Mouse (Mus musculus) CH12.LX (cell line): ENCODE measurements around the gene Klhdc4. TPM values are rescaled to one million over a fixed set of nuclear protein-coding genes. Genes with fewer than 3 reads are reported as not detected.

Source experiments
- DNase-seq: peaks from one replicate; pipeline ENCODE4 v3.0.0-alpha.2; 2013; ENCODE audit errors: extremely low read depth
- H3K27ac ChIP-seq: 2 replicates; pipeline ENCODE4 v1.5.1; 2012; ENCODE audit warnings: low read depth, mild to moderate bottlenecking, control low read depth, moderate library complexity; ENCODE audit not compliant: insufficient read depth
- H3K27me3 ChIP-seq: replicated peaks from 2 replicates; pipeline ENCODE3; 2012; ENCODE audit warnings: inconsistent platforms
- H3K36me3 ChIP-seq, 2 experiments: replicated peaks in 1 of 2; 2 replicates each; pipeline versions ENCODE3 to v1.6.1; 2012; ENCODE audit warnings: inconsistent platforms in 1 of 2, low read length in 1 of 2, mild to moderate bottlenecking in 1 of 2, mixed read lengths in 1 of 2, moderate library complexity in 1 of 2; ENCODE audit not compliant: control insufficient read depth in 1 of 2, insufficient read depth in 1 of 2
- H3K4me1 ChIP-seq, 2 experiments: 2 replicates each; pipeline ENCODE4 v1.6.1; 2012; ENCODE audit warnings: inconsistent platforms in 1 of 2, moderate library complexity in 1 of 2; ENCODE audit not compliant: insufficient read depth in 2 of 2, control insufficient read depth in 1 of 2
- H3K4me2 ChIP-seq: 2 replicates; pipeline ENCODE4 v1.6.1; 2012; ENCODE audit warnings: low read depth, mild to moderate bottlenecking, control low read depth; ENCODE audit not compliant: poor library complexity, insufficient read depth, severe bottlenecking
- H3K4me3 ChIP-seq, 3 experiments: fragments of 150-350 bp in 1 of 3; sonication (generic) in 1 of 3; replicated peaks in 1 of 3; 2 replicates each; pipeline versions ENCODE3 to v1.5.1; 2011 to 2012; ENCODE audit warnings: low read depth in 2 of 3, low read length in 2 of 3, mild to moderate bottlenecking in 2 of 3, moderate library complexity in 2 of 3, control low read depth in 1 of 3, improper control_type of control experiment in 1 of 3, inconsistent platforms in 1 of 3, mixed read lengths in 1 of 3; ENCODE audit not compliant: poor library complexity in 1 of 3
- H3K79me2 ChIP-seq: replicated peaks from 2 replicates; pipeline ENCODE4 v1.6.1; 2012; ENCODE audit warnings: mild to moderate bottlenecking, moderate library complexity; ENCODE audit not compliant: control insufficient read depth, poor library complexity, insufficient read depth, severe bottlenecking; ENCODE audit errors: extremely low read depth
- H3K9ac ChIP-seq: 2 replicates; pipeline ENCODE4 v1.6.1; 2012; ENCODE audit warnings: low read depth, mild to moderate bottlenecking, control low read depth, moderate library complexity; ENCODE audit not compliant: insufficient read depth
- H3K9me3 ChIP-seq: replicated peaks from 2 replicates; pipeline ENCODE3; 2012; ENCODE audit warnings: low read length, inconsistent platforms, mixed read lengths
- BHLHE40 ChIP-seq: IDR thresholded peaks from 2 replicates; pipeline ENCODE4 v1.6.1; 2011; ENCODE audit warnings: mild to moderate bottlenecking, low read depth, low read length, improper control_type of control experiment
- E2F4 ChIP-seq: IDR thresholded peaks from 2 replicates; pipeline ENCODE4 v1.6.1; 2011; ENCODE audit warnings: low read depth, low read length, improper control_type of control experiment; ENCODE audit not compliant: insufficient replicate concordance
- ETS1 ChIP-seq: conservative IDR thresholded peaks from 2 replicates; pipeline ENCODE4 v1.6.1; 2012; ENCODE audit warnings: low read depth, mild to moderate bottlenecking, inconsistent platforms, low read length, improper control_type of control experiment, moderate library complexity
- JUN ChIP-seq: IDR thresholded peaks from 2 replicates; pipeline ENCODE4 v1.6.1; 2011; ENCODE audit warnings: low read depth, mild to moderate bottlenecking, low read length, improper control_type of control experiment, moderate library complexity; ENCODE audit not compliant: insufficient read depth
- KAT2A ChIP-seq: IDR thresholded peaks from 2 replicates; pipeline ENCODE4 v1.6.1; 2012; ENCODE audit warnings: low read length, improper control_type of control experiment, inconsistent platforms; ENCODE audit not compliant: insufficient replicate concordance
- MEF2A ChIP-seq: IDR thresholded peaks from 2 replicates; pipeline ENCODE4 v1.6.1; 2014; ENCODE audit warnings: low read depth, mild to moderate bottlenecking, inconsistent platforms, low read length, improper control_type of control experiment, borderline replicate concordance
- MYC ChIP-seq: IDR thresholded peaks from 2 replicates; pipeline ENCODE4 v1.6.1; 2011; ENCODE audit warnings: low read depth, mild to moderate bottlenecking, improper control_type of control experiment, low read length
- POLR2AphosphoS2 ChIP-seq: IDR thresholded peaks from 2 replicates; pipeline ENCODE4 v1.6.1; 2011; ENCODE audit warnings: low read depth, low read length, improper control_type of control experiment
- RAD21 ChIP-seq: IDR thresholded peaks from 2 replicates; pipeline ENCODE4 v1.6.1; 2011; ENCODE audit warnings: low read depth, mild to moderate bottlenecking, low read length, improper control_type of control experiment, moderate library complexity
- SIN3A ChIP-seq: IDR thresholded peaks from 2 replicates; pipeline ENCODE4 v1.6.1; 2012; ENCODE audit warnings: low read length, improper control_type of control experiment, inconsistent platforms
- SMC3 ChIP-seq: IDR thresholded peaks from 2 replicates; pipeline ENCODE4 v1.6.1; 2011; ENCODE audit warnings: low read depth, low read length, improper control_type of control experiment
- UBTF ChIP-seq: IDR thresholded peaks from 2 replicates; pipeline ENCODE4 v1.6.1; 2012; ENCODE audit warnings: low read depth, mild to moderate bottlenecking, inconsistent platforms, low read length, improper control_type of control experiment, moderate library complexity
- USF2 ChIP-seq: conservative IDR thresholded peaks from 2 replicates; pipeline ENCODE4 v1.6.1; 2011; ENCODE audit warnings: low read depth, low read length, improper control_type of control experiment
- dilution Hi-C: fragments of 300-500 bp; cut with MboI; formaldehyde crosslinking; loops from 2 replicates; pipeline ENCODE4 v1.14.3; 2020; ENCODE audit warnings: low sequenced_read_pairs; ENCODE audit not compliant: extremely low pct_unique_long_range_greater_than_20kb, extremely low pct_ligation_motif_present
- in situ Hi-C: fragments of 300-500 bp; cut with MboI; formaldehyde crosslinking; loops from 3 replicates; pipeline ENCODE4 v1.14.3; 2019; ENCODE audit warnings: low sequenced_read_pairs, low pct_ligation_motif_present, low pct_unique_long_range_greater_than_20kb, mixed read lengths
- polyA plus RNA-seq: library from polyadenylated mRNA; unstranded; fragments of >175 nt; gene quantifications from 2 replicates; pipeline ENCODE4 v1.2.1, GENCODE M21; 2012; ENCODE audit warnings: low read depth; ENCODE audit not compliant: insufficient read length
- total RNA-seq, 2 experiments: library from RNA; depleted of rRNA; stranded (reverse); fragments of 300-350 nt in 1 of 2; fragments of >200 nt in 1 of 2; gene quantifications; 2 replicates each; pipeline ENCODE4 v1.2.3; 2012 to 2014

Gene Klhdc4
- total and polyA plus RNA-seq, 3 experiments, result 35.5 to 54.3 (median 51.5) TPM

DNA sequence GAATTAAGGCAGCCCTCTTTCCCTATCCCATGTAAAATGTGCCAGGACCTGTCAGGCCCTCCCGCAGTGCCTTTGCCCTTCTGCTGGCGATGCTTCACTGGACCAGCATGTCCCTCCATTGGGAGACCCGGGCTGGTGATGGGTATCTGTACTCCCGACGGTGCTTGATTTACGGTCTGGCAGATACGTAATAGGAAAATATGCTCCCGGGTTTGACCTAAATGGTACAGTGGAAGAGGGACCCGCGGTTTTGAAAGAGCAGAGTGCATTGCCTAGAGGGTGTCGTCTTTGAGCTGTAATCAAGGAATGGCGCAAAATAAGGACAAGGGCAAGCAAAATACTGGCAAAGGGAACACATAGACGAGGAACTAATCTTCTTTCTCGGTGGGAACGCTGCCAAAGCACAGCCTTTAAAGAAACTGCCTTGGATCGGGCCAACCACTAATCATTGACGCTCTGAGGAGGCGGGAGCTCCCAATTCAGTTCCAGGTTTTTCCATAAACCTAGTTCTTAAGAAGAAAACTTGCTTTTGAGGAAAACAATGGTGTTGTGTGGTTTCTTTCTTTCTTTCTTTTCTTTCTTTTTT is 501 bp upstream of the Klhdc4 start:
- dilution Hi-C loops, result no loop called here
- peak overlapping the region; percentile 88 for H3K4me2 ChIP-seq

DNA sequence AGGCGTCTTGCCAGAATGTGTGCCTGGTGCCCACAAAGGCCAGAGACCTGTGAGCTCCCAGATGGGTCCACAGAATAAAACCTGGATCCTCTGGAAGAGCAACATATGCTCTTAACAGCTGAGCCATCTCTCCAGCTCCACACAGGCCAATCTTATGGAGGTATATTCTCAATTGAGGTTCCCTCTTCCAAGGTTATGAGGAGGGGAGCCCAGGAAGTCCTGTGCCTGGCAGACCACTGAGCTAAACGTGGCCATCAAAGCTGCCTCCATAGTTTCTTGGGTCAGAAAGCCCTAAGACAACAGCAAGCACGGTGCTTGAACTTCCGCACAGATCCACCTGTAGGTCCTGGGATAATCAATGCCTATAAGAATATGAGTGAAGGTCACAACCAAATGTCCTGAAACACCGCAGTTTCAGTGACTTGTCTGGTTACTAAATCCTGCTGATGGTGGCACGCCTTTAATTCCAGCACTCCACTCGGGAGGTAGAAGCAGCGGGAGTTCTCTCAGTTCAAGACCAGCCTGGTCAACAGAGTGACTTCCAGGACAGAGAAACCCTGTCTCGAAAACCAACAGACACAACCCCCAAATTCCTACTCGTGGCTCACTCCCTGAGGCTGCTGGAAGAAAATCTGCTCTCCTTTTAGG is 869 bp downstream of the Klhdc4 start:
- Histone ChIP-seq H3K27ac (no peak overlapping the region), H3K9ac (peak overlapping the region; percentile 76), H3K79me2 (peaks cover 21% of the 10 kb centered on the region), H3K36me3 (peaks cover 0 to 6% of the 10 kb centered on the region in 2 experiments), H3K4me3 (peak overlapping the region; percentile 84 to 98 (median 90)), H3K4me2 (peak overlapping the region; percentile 76), H3K9me3 (no peaks in the 10 kb centered on the region), H3K4me1 (peaks cover 7 to 24% of the 10 kb centered on the region in 2 experiments; a peak in 3 of 4 replicates), H3K27me3 (no peaks in the 10 kb centered on the region)
- no peak for TF ChIP-seq KAT2A
- TF ChIP-seq RAD21, result no peak
- no peak for TF ChIP-seq ETS1
- no peak for TF ChIP-seq SMC3
- no peak for TF ChIP-seq E2F4
- TF ChIP-seq SIN3A, result no peak
- in situ Hi-C loops, result no loop called here
- DNase-seq, result no peak
- dilution Hi-C loops, result no loop called here

More for the DNA sequence above, 501 bp upstream of the Klhdc4 start:
- no peaks in the 10 kb centered on the region for H3K9me3 ChIP-seq
- TF ChIP-seq MYC, result no peak
- TF ChIP-seq POLR2AphosphoS2, result peak; percentile 11; the same call in 1 of the 2 replicates
- TF ChIP-seq JUN, result no peak
- TF ChIP-seq USF2, result no peak
- no peak for TF ChIP-seq MEF2A
- 0 out of 2 replicates have a peak, but pooled peaks have one; percentile 27 for TF ChIP-seq UBTF
- TF ChIP-seq SMC3, result no peak
- TF ChIP-seq BHLHE40, result no peak
- TF ChIP-seq, all 38 proteins: peak for 2
- Histone ChIP-seq H3K4me3 (peak overlapping the region; percentile 84 to 98 (median 90)), H3K9ac (peak overlapping the region; percentile 74), H3K27ac (peak overlapping the region; percentile 3; the same call in 1 of the 2 replicates), H3K79me2 (peaks cover 20% of the 10 kb centered on the region), H3K27me3 (no peaks in the 10 kb centered on the region), H3K36me3 (peaks cover 0 to 6% of the 10 kb centered on the region in 2 experiments), H3K4me1 (peaks cover 7 to 24% of the 10 kb centered on the region in 2 experiments; a peak in 3 of 4 replicates)
- no peak for DNase-seq
- in situ Hi-C loops, result no loop called here
